ENCODE assay signal across 12 mouse cellular contexts in the genomic region with DNA sequence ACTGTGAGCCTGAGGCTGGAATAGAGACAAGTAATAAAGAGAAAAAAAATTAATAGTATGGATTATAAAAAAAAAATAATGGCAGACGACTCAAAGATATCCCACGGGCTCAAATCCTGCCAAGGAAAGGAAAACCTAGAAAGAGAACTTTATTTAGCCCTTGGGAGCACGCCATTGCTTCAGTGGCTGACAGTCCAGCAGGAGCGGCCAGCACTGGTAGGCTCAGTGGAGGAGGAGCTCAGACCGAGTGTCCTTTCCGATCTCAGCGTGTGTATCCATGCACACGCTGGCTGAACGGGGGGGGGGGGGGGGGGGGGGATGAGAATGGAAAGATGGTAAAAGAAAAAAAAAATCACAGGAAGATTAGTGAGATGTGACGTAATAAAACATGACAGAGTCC.
"Had no signal": no experiment of that assay in that cellular context is flagged by ENCODE, and none has a peak within 500 bp of the region (broad histone marks: within the 10 kb centered on the region; RNA-seq: fewer than 3 reads in every experiment).

No protein-coding gene starts in this region.

- H3K27ac ChIP-seq: left cerebral cortex, adult 2 months; liver, embryonic 13.5 days had no signal

- H3K9ac ChIP-seq: liver, embryonic 13.5 days had no signal

- H3K27me3 ChIP-seq: liver, embryonic 13.5 days had no signal

- DNase-seq: kidney, postnatal 14 days; layer of hippocampus, postnatal 36 days; liver, embryonic 13.5 days; lung, adult 2 months; lung, postnatal 14 days; lung, postnatal 4 days; midbrain, embryonic 14.5 days; right cerebral cortex, postnatal 25 days; thymus, adult 18-20 months; thymus, postnatal 36 days had no signal

- H3K36me3 ChIP-seq: liver, embryonic 13.5 days had no signal

- H3K4me3 ChIP-seq: left cerebral cortex, adult 2 months; liver, embryonic 13.5 days had no signal

- H3K9me3 ChIP-seq: liver, embryonic 13.5 days had no signal

- H3K4me2 ChIP-seq: liver, embryonic 13.5 days; midbrain, embryonic 11.5 days had no signal
